Mouse (Mus musculus) spleen, adult 2 months (tissue): ENCODE data around the gene Cnppd1. TPM values are rescaled to one million over a fixed set of nuclear protein-coding genes. Genes with fewer than 3 reads are reported as not detected.

ENCODE experiments used
- DNase-seq, 2 experiments: peaks; one replicate each; pipeline versions ENCODE4 v3.0.0 to v3.0.0-alpha.2; 2012 to 2021; ENCODE audit warnings: low spot score in 2 of 2, low read depth in 1 of 2
- H3K27ac ChIP-seq: fragments of 200-500 bp; 2 replicates; pipeline ENCODE4 v1.5.1; 2012; ENCODE audit warnings: low read length, inconsistent platforms; ENCODE audit not compliant: insufficient read depth
- H3K27me3 ChIP-seq: fragments of 200-500 bp; 2 replicates; pipeline ENCODE4 v1.6.1; 2012; ENCODE audit warnings: mild to moderate bottlenecking, moderate library complexity, low read length, inconsistent platforms; ENCODE audit not compliant: control insufficient read depth, insufficient read depth
- H3K36me3 ChIP-seq: fragments of 200-500 bp; 2 replicates; pipeline ENCODE4 v1.6.1; 2012; ENCODE audit warnings: mild to moderate bottlenecking, low read length, inconsistent platforms; ENCODE audit not compliant: control insufficient read depth, insufficient read depth
- H3K4me1 ChIP-seq: fragments of 200-500 bp; 2 replicates; pipeline ENCODE4 v1.6.1; 2011; ENCODE audit warnings: inconsistent platforms; ENCODE audit not compliant: control insufficient read depth, insufficient read depth, insufficient read length
- H3K4me3 ChIP-seq: fragments of 200-500 bp; 2 replicates; pipeline ENCODE4 v1.5.1; 2011; ENCODE audit warnings: mild to moderate bottlenecking, inconsistent platforms; ENCODE audit not compliant: insufficient read depth, insufficient read length; ENCODE audit errors: extremely low read depth
- CTCF ChIP-seq: fragments of 200-500 bp; IDR thresholded peaks from 2 replicates; pipeline ENCODE4 v1.5.1; 2011; ENCODE audit warnings: mild to moderate bottlenecking, inconsistent platforms; ENCODE audit not compliant: insufficient read depth, insufficient read length, insufficient replicate concordance; ENCODE audit errors: extremely low read depth
- POLR2A ChIP-seq: fragments of 200-500 bp; IDR thresholded peaks from 2 replicates; pipeline ENCODE4 v1.6.1; 2011; ENCODE audit warnings: low read depth, low read length, inconsistent platforms
- WGBS: fragments of 180-500 bp; shearing (Covaris S2); methylation state at CpG from one replicate; pipeline ENCODE4 v1.1.7; 2018; 5-methylcytosine and 5-hydroxymethylcytosine counted together
- polyA plus RNA-seq: library from polyadenylated mRNA; depleted of rRNA; stranded (reverse); fragments of >200 nt; gene quantifications from 2 replicates; pipeline ENCODE4 v1.2.3, GENCODE M21; 2012

The Cnppd1 gene
- polyA plus RNA-seq, 1 experiment: 59.3 TPM

- Histone ChIP-seq H3K4me3 (no peak overlapping the region), H3K27ac (no peak overlapping the region), H3K36me3 (peaks cover 26% of the 10 kb centered on the region), H3K4me1 (no peaks in the 10 kb centered on the region; the same call in 1 of the 2 replicates), H3K27me3 (no peaks in the 10 kb centered on the region)
- no peak for TF ChIP-seq CTCF
- 98% methylated on average over 11 of the region's 11 CpGs for WGBS
- no peak for DNase-seq
Measured at GRCm38 (mm10) chr1:75185495-75185894, 43.0 kb upstream of the Cnppd1 start.

GRCm38 (mm10) chr1:75182160-75182559 lies 39.6 kb upstream of the Cnppd1 start:
- Histone ChIP-seq H3K4me3 (no peak overlapping the region), H3K27me3 (no peaks in the 10 kb centered on the region), H3K36me3 (peaks cover 26% of the 10 kb centered on the region), H3K27ac (no peak overlapping the region), H3K4me1 (peaks cover 8% of the 10 kb centered on the region)
- no peak for DNase-seq
- 86% methylated on average over 4 of the region's 4 CpGs for WGBS
- TF ChIP-seq POLR2A (no peak), CTCF (no peak)

- peaks cover 8% of the 10 kb centered on the region for H3K4me1 ChIP-seq
- no peaks in the 10 kb centered on the region for H3K27me3 ChIP-seq
- H3K4me3 ChIP-seq: no peak overlapping the region
- no peak for DNase-seq
- peaks cover 22% of the 10 kb centered on the region for H3K36me3 ChIP-seq
- 95% methylated on average over 4 of the region's 4 CpGs for WGBS
- TF ChIP-seq CTCF: no peak
- no peak for TF ChIP-seq POLR2A
- H3K27ac ChIP-seq: no peak overlapping the region
Measured at GRCm38 (mm10) chr1:75181377-75181870, 38.9 kb upstream of the Cnppd1 start.

GRCm38 (mm10) chr1:75180741-75181140 lies 38.2 kb upstream of the Cnppd1 start:
- Histone ChIP-seq H3K36me3 (peaks cover 16% of the 10 kb centered on the region), H3K4me3 (no peak overlapping the region), H3K27ac (no peak overlapping the region), H3K27me3 (no peaks in the 10 kb centered on the region), H3K4me1 (peaks cover 8% of the 10 kb centered on the region)
- no peak for DNase-seq
- no peak for TF ChIP-seq CTCF
- no peak for TF ChIP-seq POLR2A
- WGBS: 48% methylated on average over 7 of the region's 7 CpGs

GRCm38 (mm10) chr1:75180105-75180590 lies 37.6 kb upstream of the Cnppd1 start, which contains the start of gene Abcb6:
Gene Abcb6, minus strand, starts transcription at chr1:75180392.
- DNase-seq: peak; percentile 55 to 79
- TF ChIP-seq POLR2A (no peak), CTCF (no peak)
- no peaks in the 10 kb centered on the region for H3K27me3 ChIP-seq
- H3K36me3 ChIP-seq: peaks cover 12% of the 10 kb centered on the region
- peak within 1 kb of the TSS; percentile 41; the same call in 1 of the 2 replicates for H3K27ac ChIP-seq
- WGBS: under 1% methylated on average over 31 of the region's 31 CpGs
- H3K4me1 ChIP-seq: peaks cover 8% of the 10 kb centered on the region
- H3K4me3 ChIP-seq: peak within 1 kb of the TSS; percentile 75

- no peak for DNase-seq
- peak overlapping the region; percentile 41; the same call in 1 of the 2 replicates for H3K27ac ChIP-seq
- no peak for TF ChIP-seq POLR2A
- TF ChIP-seq CTCF: no peak
- no peaks in the 10 kb centered on the region for H3K27me3 ChIP-seq
- 4% methylated on average over 23 of the region's 23 CpGs for WGBS
- H3K4me1 ChIP-seq: peaks cover 8% of the 10 kb centered on the region
- H3K36me3 ChIP-seq: peaks cover 10% of the 10 kb centered on the region
- H3K4me3 ChIP-seq: peak overlapping the region; percentile 75
Measured at GRCm38 (mm10) chr1:75179334-75180104, 37.0 kb upstream of the Cnppd1 start.
